Mouse (Mus musculus) layer of hippocampus, postnatal 25 days (tissue): ENCODE data around the gene Hsd3b6. TPM values are rescaled to one million over a fixed set of nuclear protein-coding genes. Genes with fewer than 3 reads are reported as not detected.
"Not testable (repeated sequence)": the region's sequence is repeated elsewhere in the genome, so short reads cannot be mapped to it uniquely, and the experiment has no call there.

Experiments
- DNase-seq, 2 experiments: peaks; one replicate each; pipeline ENCODE4 v3.0.0; 2022; ENCODE audit warnings: mixed read lengths in 2 of 2, low spot score in 1 of 2; ENCODE audit errors: extremely low spot score in 1 of 2
- total RNA-seq, 2 experiments: library from RNA; stranded (reverse); gene quantifications; 2 replicates each; pipeline ENCODE4 v1.2.3; 2021

Gene Hsd3b6
- not detected for total RNA-seq

DNA sequence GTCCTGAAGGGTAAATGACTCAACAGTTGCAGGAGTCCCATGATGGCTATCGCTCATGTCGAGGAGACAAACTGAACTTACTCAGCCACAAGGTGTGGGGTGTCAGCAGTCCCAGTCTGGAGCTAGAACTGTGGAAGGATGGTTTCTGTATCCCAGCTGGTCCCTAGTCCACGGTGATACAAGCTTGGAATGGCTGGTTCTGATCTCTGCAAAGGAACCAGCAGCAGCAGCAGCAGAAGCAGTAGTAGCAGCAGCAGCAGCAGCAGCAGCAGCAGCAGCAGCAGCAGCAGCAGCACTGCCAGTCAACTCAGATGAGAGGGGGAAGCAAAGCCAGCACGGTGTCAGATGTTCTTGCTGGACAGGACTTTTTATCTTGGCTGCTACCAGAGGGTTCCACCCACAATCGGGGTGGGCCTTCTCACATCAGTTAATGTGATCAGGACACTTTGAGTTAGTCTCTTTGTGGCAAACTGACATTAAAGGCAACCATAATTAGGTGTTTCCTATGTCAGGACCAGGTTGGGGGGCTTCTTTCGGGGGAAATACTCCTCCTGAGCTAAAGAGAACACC lies at the start of gene Hsd3b6:
Hsd3b6 (minus strand) TSS at position 343 of the 570 bp plus-strand sequence.
- no peak for DNase-seq

DNA sequence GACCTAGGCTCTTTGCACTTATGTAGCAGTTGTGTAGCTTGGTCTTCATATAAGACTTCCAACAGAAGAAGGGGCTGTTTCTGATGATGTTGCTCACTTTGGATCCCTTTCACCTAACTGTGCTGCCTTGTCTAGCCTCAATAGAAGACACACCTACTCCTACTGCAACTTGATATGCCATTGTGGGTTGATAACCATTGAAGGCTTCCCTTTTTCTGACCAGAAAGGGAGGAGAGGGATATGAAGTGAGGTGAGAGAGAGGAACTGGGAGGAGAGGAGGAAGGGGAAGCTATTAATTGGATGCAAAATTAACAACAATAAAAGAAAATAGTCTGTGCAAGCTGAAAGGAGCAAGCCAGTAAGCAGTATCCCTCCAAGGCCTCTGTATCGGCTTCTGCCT lies 48.6 kb upstream of the Hsd3b6 start:
- no peak for DNase-seq

DNA sequence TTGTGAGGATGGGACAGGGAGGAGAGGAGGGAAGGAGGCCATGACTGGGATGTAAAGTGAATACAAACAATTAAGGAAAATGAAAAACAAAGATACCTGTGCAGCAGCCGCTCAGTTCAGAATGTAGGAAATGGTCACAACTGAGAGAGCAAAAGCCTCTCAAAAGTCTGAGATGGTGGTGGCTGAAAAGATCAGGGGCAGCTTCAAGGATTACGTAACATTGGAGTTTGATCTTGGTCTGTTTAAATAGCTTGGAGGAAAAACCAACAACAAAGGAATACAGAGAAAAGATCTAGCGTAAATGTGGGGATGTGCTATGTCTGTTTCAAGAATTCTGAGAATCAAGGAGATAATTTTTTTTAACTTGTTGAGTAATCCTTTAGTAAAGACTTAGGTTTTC lies 45.3 kb upstream of the Hsd3b6 start, which contains the start of gene Hsd3b1:
Hsd3b1 (minus strand) TSS at position 219 of the 400 bp plus-strand sequence.
- DNase-seq, result no peak

DNA sequence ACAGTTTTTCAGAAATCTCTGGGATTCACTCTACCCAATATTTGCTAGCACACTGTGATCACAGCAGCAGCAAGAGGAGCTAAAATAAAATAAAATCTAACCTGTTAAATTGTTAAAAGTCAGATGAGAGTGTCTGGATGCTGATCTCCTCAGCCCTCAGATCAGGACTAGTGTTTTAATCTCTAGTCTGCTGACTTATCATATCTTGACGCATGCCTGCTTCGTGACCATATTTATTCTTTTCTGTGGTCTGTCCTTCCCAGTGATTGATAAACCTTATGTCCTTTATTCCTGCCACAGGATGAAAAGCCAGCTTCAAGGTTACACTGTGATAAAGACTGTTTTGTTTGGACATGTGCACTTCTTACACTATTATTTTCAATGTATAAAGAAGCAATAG lies 43.8 kb upstream of the Hsd3b6 start:
- DNase-seq, result no peak

DNA sequence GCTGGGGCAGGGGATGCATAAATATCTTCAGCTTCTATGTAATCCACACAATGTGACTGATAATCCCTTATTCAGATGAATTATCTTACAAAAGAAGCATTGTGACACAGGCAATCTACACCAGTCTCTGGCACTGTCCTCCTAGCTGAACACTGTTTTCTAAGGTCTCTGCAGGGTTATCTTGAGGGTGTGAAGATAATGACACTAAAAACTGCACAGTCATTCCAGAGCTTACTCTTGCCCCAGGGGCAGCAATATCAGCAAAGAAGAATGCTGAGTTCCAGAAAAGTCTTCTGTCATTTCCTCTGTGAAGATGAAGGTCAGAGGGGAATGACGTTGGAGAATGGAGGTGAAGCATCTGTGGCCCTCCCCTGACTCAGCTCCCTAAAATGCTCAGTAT lies 42.6 kb upstream of the Hsd3b6 start:
- no peak for DNase-seq

DNA sequence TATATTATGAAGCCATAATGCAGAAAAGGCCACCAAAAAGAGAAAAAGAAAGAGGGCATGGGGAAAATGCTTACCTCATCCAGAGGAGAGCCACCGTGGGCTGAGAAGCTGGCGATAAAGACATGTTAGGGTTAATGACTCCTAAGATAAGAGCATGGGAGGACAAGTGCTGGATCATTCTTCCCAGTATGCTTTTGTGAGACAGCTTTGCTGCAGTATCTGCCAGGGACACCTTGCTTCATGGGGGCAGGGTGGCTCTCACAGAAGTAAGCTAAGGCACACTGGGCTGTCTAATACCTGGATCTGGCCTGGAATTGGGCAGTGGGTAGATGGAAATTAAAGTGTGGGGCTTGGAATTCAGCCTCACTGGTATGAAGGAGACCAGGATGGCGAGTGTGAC lies 40.9 kb upstream of the Hsd3b6 start:
- DNase-seq, result no peak

DNA sequence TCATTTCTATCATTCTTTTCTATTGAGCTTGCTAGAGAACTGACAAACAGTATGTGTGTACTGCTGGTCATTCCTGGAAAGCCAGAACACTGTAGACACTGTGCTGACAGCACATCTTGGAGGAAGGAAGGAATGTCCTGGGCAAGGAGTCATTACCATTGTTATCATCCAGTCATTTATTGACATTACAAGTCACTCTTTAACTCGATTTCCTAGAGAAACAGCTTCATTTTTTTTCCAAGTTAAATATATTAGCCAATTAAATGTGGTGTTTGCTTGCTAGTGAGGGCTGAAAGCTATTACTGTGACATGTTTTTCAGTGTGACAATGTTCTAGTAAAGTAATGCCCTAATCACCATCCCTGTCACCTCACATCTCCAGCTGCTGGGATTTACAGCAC lies 39.4 kb upstream of the Hsd3b6 start:
- DNase-seq, result no peak

DNA sequence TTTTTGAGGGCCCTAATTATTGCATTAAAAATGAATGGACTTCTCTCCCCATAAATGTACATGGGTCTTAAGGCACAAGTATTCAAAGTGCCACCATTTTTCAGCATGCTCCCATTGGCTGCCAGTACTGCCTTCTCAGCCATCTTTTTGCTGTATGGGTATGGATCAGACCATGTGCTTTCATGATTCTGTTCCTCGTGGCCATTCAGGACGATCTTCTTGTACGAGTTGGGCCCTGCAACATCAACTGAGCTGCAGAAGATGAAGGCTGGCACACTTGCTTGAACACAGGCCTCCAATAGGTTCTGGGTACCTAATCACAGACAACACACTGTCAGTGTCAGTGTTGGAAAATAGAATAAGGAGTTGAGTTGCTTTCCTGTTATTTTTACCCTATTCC lies 38.8 kb upstream of the Hsd3b6 start:
- no peak for DNase-seq

DNA sequence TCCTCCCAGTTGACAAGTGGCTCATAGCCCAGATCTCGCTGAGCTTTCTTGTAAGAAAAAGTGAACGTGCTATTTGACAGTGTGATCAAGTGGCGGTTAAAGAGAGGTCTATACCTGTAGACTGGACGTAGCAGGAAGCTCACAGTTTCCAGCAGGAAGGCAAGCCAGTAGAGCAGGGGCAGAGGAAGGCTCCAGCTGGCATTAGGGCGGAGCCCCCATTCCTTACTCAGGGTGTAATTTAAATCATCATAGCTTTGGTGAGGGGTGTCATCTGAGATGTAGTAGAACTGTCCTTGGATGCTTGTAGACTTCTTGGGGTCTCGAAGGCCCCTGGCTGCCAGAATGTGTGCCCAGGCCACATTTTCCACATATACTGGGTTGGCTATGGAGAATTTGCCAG lies 38.4 kb upstream of the Hsd3b6 start:
- DNase-seq, result no peak

DNA sequence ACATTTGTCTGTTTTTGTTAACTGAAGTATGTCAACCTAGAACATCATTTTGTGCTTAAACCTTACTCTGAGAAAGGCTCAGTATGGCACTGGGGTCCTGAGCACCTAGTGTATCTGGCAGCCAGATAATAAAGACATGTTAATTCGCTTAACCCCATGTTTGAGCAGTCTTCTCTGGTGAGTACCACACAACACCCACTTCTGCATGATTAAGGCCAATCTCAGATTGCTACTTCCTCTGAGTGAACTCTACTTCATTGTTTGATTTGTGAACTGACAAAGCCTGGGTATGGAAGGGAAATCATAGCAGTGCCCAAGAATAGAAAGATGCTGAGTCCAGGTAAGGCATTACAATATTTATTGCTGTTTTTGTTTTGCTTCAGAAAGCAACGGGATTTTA lies 37.6 kb upstream of the Hsd3b6 start:
- DNase-seq, result no peak

DNA sequence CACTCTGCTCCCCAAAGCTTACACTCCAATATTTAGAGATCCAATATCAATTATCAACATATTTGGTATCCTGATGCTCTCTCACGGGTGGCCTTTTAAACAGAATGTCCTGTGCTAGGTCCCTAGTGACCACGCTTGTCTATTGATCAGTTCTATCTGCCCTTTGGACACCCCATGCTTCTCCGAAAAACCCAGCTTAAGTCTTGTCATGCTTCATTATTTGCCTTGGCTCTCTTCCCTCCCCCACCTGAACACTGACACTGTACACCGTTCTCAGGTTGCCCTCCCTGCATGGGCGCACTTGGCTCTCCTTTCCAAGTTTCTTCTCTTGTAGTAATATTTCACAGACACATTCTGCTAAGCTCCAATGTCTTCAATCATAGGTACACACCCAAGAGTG lies 36.0 kb upstream of the Hsd3b6 start:
- DNase-seq, result no peak

DNA sequence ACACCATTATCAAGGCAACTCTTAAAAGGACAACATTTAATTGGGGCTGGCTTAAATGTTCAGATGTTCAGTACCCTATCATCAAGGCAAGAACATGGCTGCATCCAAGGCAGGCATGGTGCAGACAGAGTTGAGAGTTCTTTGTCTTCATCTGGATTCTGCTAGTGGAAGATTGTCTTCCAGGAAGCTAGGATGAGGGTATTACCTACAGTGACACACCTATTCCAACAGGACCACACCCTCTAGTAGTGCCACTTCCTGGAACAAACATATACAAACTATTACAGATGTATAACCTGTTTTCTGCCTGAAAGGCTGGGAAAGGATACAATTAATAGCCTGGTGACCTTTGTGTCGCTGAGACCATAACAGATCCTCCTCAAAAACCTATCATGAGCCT lies 34.7 kb upstream of the Hsd3b6 start:
- DNase-seq, result no peak

DNA sequence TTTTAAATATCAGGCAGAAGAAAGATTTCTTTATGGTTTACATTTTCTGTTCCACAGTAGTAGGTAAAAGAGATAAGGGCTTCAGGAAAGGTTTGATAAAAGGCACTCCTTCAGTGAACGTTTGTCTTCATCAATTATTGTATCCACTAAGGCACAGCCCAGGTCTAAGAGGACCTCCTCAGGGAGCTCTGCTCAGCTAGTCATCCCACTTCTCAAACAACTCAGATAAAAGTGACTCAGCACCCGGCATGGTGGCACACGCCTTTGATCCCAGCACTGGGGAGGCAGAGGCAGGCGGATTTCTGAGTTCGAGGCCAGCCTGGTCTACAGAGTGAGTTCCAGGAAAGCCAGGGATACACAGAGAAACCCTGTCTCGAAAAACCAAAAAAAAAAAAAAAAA lies 1.6 kb downstream of the Hsd3b6 start:
- not testable (repeated sequence) for DNase-seq

DNA sequence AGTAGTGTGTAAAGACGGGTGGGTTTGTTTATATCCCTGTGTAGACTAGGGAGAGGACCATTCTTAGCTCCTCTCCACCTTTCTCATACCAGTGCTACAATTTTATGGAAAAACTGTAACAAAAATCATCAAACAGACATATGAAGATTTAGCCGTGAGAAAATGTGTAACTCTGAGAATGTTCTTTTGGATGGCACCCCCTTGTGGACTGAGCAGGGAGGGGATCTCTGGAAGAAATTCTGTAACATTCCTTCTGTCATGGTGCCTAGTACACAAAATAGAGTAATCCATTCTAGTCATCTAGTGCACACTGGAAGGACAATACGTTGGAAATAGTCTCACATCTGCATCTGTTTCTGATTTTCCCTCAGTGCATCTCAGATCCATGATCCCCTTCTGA lies 9.2 kb downstream of the Hsd3b6 start:
- not testable (repeated sequence) for DNase-seq

DNA sequence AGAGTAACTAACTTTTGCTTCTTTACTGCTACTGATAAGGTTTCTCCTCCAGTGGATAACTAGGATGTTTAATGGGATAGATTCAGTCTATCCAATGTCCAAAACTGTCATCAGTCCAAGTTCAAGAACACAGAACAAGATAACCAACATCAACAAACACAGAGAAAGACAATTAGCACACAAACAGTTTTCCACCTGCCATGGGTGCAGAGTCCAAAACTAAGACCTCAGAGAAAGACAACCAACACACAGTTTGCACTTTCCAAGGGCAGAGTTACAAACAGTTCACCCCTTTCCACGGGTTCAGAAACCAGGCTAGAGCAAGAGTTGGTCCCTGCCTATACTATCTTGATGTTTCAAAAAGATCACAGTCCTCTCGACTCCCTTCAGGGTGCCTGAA lies 27.7 kb downstream of the Hsd3b6 start:
- no peak for DNase-seq

DNA sequence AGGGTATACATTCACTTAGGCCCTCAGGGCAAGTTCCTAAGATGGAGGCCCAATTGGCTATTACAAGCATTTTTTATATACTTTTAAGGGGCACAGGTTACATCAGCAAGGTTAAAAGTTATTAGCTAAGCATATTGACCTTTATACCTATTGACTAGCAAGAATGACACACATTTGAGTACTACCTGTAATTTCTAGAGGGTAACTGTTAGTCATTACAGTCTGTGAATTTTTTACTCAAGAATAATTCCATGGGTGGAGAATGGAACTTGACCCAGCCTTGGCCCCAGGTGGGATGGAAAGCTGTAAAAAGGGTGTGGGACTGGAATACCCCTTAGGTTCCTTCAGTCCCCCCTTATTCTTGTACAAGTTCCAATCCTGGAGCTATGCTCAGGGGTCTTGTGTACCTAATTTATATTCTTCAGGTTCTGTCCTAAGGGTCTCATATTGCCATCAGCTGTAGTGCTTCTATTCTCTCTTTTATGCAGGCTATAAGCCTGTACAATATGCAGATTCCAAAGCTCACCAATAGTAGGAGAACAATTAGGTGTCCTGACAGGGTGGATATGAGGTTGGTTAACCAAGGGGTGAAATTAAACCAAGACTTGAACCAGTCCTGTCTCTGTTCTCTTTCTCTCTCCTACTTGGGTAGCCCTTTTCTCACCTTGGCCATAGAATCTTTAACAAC lies 31.9 kb downstream of the Hsd3b6 start:
- DNase-seq, result no peak

DNA sequence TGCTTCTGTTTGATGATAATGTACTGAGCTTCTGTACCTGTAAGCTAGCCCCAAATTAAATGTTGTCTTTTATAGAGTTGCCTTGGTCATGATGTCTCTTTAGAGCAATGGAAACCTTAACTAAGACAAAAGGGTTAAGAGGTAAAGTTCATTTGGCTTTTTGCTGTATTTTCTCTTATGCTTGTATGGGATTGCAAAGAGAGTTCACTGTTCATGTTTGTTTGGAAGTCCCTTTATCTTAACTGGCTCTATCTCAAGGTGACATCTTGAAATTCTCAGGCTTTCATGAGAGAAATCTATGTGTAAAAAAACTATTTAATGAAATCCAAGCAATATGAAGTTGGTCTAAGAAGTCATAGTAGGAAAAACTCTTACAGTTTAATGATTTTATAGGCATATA lies 33.3 kb downstream of the Hsd3b6 start:
- DNase-seq, result no peak

DNA sequence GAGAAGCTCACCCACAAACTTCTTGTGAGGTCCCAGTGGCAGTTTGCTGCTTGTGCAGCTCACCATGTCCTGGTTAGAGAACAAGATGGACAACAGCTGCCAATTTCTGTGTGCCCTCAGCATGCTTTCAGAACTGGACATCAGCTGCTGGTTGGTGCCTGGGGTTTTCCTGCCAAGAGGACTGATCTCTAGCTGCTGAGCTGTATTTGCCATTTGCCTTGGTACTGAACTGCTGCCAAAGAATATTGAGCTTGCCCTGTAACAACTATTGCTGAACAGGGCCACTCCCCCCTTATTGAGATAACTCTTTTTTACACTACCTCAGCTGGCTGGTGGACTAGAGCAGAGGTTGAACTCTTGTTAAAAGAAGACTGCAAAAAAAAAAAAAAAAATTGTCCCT lies 50.1 kb downstream of the Hsd3b6 start:
- no peak for DNase-seq

DNA sequence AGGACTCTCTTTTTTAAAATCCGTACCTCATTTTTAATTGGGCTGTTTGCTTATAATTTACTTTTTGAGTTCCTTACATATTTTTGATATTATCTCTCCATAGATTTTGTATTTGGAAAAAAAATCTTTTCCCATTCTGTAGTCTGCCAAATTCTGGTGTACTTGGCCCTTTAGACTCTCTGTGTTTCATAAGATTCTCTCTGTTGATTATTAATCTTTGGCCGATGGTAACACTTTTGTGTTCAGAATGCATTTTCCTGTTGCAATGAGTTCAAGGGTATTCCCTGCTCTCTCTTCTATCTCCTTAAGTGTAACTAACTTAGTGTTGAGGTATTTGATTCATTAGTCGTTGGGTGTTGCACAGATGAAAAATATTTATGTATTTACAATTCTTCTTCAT lies 57.4 kb downstream of the Hsd3b6 start:
- DNase-seq, result no peak
